Mouse (Mus musculus) retina, postnatal 7 days (tissue): Measurements from ENCODE around the gene Spag4.

Source experiments
- DNase-seq: peaks from one replicate; pipeline ENCODE4 v3.0.0-alpha.2; 2012; ENCODE audit warnings: low read depth, low spot score

The Spag4 gene

DNA sequence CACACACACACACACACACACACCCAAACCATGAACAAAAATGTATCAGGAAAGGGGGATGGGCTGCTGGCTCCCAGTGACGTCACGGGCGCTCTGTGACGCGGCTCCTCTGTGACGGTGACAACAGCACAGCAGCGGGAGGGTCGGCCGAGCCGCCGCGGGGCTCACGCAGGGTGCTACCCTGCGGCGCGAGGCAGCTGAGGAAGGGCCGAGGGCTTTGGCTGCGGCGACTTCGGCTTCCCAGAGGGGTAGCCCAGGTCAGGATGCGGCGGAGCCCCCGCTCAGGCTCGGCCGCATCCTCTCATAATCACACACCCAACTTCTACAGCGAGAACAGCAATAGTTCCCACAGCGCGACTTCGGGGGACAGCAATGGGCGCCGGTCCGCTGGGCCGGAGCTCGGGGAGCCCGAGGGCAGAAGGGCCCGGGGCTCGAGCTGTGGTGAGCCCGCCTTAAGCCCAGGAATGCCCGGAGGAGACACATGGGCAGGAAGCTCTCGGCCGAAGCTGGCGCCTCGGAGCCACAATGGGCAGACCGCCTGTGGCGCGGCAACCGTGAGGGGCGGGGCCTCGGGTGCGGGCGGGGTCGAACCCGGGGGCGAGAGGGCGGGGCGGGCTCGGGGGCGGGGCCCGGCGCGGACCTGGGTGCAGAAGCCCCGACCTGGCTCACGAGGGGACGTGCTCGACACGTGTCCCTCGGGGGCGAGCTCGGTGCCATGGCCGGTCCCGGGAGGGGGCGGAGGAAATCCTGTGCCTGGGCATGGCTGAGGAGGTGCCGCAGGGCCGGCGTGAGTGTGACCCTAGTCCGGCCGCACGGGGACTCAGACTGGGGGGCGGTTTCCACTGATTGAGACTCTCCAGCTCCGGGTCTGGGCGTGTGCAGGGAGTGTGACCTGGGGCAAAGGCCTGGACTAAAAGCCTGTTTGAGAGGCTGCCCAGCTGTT lies at the start of gene Spag4:
Gene Spag4, plus strand, starts transcription at position 77 of the 943 bp plus-strand sequence.
- peak; percentile 48 for DNase-seq

DNA sequence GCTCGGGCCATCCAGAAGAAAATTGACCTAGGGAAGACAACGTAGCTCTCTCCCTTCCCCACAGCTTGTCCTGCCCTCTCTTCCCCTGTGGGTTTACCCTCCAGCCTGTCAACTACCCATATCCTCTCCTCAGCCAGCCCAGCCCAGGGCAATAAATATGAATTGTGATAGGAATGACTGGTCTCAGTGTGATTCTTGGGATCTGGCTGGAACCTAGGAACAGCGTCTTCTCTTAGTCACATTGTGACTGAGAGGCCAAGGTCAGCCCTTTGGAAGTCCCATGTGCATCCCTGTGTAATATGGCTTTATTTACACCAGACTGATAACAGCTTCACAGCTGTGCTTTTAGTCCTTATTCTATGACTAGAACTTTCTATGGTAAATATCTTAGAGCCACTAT lies 46.9 kb upstream of the Spag4 start:
- DNase-seq, result no peak

DNA sequence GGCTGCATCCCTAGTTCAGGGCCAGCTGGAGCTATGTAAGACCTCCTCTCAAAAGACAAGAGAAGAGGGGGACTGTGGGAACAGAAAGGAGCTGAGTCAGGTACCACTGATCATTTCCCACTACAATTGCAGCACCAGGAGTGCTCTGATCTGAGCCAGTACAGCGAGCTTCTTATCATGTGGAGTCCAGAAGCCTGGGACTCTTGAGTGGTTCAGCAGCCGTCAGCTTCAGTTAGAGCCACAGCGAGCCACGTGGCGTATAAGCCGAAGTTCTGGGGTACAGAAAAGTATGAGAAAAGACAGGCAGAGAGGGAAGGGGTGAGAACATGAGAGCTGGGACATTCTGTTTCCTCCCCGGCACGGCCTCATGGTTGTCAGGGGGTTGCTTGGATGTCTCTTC lies 43.8 kb upstream of the Spag4 start:
- no peak for DNase-seq

- DNase-seq, result no peak
These were observed 43.2 kb upstream of the Spag4 start for GRCm38 (mm10) chr2:156021765-156022164.

DNA sequence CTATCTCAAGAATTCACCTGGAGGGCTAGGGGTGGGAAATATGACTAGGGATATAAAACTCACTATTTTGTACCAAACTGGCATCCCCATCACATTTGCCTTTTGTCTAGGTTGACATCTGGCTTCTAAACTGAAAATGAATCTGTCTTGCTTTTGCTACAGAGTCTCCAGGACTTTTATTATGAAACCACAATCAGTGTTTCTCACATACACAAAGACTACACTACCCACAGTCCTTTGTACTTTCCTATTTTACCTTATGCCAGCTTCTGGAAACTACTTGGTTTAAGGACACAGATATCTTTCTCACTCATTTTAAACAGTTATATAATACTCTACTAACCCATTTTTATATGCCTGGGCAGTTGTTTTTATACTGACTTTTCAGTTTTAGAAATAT lies 39.5 kb upstream of the Spag4 start:
- no peak for DNase-seq

- no peak for DNase-seq
These were observed 25.6 kb upstream of the Spag4 start for GRCm38 (mm10) chr2:156039390-156039789.

- DNase-seq, result no peak
These were observed 22.1 kb upstream of the Spag4 start for GRCm38 (mm10) chr2:156042903-156043302.

DNA sequence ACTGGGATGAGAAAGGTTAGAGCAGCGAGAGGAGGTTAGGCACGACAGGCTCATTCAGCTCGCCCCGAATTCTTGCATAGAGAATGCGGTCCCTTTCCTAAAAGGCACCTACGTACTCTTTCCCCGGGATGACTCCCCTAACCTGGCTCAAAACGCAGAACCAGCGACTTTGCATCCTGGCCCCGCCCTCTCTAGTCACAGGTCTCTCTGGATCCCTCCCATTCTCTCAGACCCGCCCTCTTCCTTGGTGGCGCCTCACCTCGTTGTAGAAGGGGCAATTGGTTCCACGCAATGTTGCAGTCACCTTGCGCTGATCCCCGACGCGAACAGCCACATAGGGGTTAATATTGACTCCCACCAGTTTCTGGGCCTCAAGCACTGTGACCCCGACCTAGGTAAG lies 17.0 kb upstream of the Spag4 start:
- DNase-seq, result no peak

GRCm38 (mm10) chr2:156052816-156053215 lies 12.2 kb upstream of the Spag4 start, which contains the start of gene Fer1l4:
Fer1l4 (minus strand) TSS chr2:156052947.
- no peak for DNase-seq

GRCm38 (mm10) chr2:156066126-156066525 lies 1.2 kb downstream of the Spag4 start:
- no peak for DNase-seq

DNA sequence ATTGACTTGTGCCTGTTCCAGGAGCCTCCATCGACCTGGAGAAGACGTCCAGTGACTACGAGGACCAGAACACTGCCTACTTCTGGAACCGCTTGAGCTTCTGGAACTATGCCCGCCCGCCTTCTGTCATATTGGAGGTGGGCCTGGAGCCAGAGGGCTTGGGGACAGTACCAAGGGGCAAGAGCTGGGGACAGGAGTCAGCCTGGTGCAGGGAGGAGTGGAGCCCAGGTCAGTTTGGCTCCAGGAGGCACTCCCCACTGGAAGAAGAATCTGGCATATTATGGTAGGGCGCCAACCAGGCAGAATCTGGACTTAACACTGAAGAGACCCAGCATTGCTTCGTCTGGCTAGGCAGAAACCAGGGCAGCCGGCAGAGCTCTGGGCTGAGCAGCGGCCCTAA lies 2.9 kb downstream of the Spag4 start:
- no peak for DNase-seq

GRCm38 (mm10) chr2:156071236-156071635 lies 6.3 kb downstream of the Spag4 start:
- no peak for DNase-seq

DNA sequence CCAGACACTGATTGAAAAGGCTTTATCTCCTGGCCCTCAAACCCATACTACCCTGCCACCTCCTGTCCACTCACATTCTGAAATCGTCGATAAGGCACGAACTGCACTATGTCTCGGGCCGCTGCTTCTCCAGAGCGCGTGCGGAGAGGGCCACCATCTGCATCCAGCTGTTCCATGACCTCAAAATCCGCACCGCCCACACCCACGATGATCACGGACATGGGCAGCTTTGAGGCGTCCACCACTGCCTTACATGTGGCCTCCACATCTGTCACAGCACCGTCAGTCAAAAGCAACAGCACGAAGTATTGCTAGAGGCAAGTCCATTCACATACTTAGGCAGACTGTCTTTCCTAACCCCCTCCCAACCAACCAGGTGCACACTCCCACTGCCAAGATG lies 8.8 kb downstream of the Spag4 start:
- no peak for DNase-seq

- DNase-seq, result no peak
These were observed 12.5 kb downstream of the Spag4 start for GRCm38 (mm10) chr2:156077461-156077860.

- no peak for DNase-seq
These were observed 13.6 kb downstream of the Spag4 start for GRCm38 (mm10) chr2:156078421-156079182.

DNA sequence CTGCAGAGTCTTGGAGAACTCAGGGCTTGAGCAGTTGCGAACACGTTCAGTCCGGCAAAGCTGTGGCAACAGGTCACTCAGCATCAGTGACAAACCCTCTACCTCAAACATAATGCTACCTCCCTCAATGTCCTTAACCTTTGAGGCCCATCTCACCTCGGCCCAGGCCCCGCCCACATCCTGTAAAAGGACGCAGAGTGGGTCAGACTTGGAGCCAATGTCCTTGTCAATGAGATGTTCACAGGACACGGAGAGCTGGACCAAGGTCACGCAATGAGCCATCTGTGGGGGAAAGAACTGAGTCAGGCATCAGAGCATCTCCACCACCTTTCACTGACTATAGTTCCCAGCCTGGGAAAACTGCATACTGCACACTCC lies 14.2 kb downstream of the Spag4 start:
- DNase-seq, result no peak

- no peak for DNase-seq
These were observed 14.7 kb downstream of the Spag4 start for GRCm38 (mm10) chr2:156079674-156080073.

DNA sequence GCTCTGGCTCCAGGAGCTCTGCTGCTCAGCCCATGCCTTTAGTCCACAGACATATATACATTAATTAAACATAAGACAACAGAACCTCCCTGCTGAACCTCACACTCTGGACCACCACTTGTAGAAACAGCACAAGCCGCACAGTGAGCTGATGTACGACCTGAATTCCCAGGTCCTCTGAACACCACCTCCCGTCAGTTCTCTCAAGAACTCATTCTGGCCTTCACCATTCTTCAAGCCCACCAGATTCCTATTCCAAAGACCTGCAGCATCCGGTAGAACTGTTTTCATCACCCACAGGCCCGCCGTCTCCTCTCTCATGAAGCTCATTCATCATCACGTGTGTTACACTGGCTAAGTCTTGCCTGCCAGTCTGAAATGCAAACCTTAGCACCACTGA lies 15.4 kb downstream of the Spag4 start:
- no peak for DNase-seq

DNA sequence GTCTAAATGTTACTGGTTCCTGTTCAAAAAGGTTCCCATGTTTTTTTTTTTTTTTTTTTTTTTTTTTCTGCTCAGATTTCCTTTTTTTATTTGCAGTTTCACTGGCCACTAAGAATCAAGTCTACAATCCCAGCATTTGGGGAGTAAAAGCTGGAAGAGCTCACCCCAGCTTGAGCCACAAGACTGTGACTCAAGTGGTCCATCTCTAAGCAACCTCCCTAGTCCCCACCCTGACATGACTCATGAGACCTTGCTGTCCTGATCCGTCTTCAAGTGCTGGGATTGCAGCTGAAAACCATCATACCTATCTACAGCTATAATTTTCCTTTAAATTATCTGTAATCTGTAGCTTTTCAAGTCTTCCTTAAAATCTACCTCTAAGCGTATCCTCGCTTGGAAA lies 19.6 kb downstream of the Spag4 start:
- no peak for DNase-seq

DNA sequence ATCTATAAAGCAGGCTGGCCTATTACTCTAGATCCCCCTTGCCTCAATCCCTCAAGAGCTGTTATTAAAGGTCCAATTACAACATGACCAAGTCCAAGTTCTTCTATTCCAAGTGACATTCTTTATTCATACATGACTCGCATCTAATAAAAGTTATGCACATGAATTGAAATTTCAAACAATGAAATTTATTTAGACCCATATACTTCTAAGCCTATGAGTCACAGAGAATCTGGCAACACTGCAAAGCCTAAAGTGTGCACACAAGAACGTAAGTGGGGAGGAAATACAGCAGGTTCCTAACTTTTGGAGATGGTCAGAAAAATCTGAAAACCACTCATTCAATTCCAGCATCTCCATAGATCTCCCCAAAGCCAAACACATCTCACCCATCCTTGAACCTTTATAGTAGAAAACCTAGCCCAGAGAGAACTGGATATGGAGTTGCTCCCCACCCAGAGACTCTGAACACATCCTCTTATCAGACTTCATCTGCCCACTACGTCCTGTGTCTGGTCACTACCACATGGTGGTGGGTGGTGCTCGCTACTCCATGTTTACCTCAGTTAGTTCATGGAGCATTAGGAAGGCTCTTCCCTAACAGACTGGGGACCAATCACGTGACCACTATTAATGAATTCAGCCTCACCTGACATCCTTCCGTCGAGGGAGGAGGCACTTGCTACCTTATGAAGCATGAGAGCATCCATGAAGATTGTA lies 22.6 kb downstream of the Spag4 start:
- no peak for DNase-seq

- DNase-seq, result no peak
These were observed 24.8 kb downstream of the Spag4 start for GRCm38 (mm10) chr2:156089799-156090198.

DNA sequence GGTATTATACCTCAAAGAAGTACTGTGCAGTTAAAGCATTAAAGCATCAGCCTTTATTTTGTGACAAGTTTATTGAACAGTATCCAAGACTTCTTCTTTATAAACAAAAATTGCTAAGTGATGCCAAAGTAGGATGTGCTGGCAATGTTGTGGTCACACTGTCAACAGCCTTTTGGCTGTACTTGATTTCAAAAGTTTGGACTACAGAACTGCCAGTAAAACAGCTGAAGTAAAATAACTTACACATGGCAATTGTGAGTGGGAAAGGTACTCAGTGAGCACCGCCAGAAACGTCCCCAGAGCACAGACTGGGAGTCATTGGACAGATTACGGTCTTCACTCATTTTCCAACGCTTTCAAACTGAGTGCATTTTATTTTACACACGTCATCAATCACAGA lies 27.0 kb downstream of the Spag4 start:
- DNase-seq, result no peak
